Mouse (Mus musculus) heart, adult 2 months (tissue): ENCODE data around the gene Tmem110.

ENCODE experiments used
- CTCF ChIP-seq: fragments of 200-600 bp; IDR thresholded peaks from 2 replicates; pipeline ENCODE4 v1.8.1; 2022; ENCODE audit warnings: antibody characterized with exemption, mild to moderate bottlenecking, moderate library complexity
- POLR2A ChIP-seq: fragments of 200-500 bp; IDR thresholded peaks from 2 replicates; pipeline ENCODE4 v1.6.1; 2011; ENCODE audit warnings: mild to moderate bottlenecking, low read depth, low read length, control low read depth; ENCODE audit not compliant: insufficient read depth

GRCm38 (mm10) chr14:30801756-30802155 is 23.6 kb upstream of the Tmem110 start:
- TF ChIP-seq POLR2A: no peak
- no peak for TF ChIP-seq CTCF
